Comparison of ENCODE assay signal across 10 mouse cellular contexts in genomic region chr8:6604232-6604804, GRCm38 (mm10).
A peak's percentile ranks its signal among the peaks of the same experiment; 100 is the strongest.
DNase-seq lines count a peak whose midpoint lies in the region; ATAC-seq lines count a peak whose summit lies in the region.
"Had no signal": no experiment of that assay in that cellular context is flagged by ENCODE, and none has a peak within 500 bp of the region (broad histone marks: within the 10 kb centered on the region; RNA-seq: fewer than 3 reads in every experiment).

No protein-coding gene starts in this region.

- H3K27ac ChIP-seq in hindbrain, embryonic 16.5 days (ENCODE audit: low read depth, low read length), result no peak overlapping the region
- no peak overlapping the region for H3K27ac ChIP-seq in midbrain, embryonic 15.5 days
- no peak overlapping the region for H3K27ac ChIP-seq in intestine, embryonic 16.5 days (ENCODE audit: low read length)
- H3K27ac ChIP-seq: limb, embryonic 13.5 days had no signal

- no peaks in the 10 kb centered on the region for H3K27me3 ChIP-seq in hindbrain, embryonic 16.5 days (replicated peaks; ENCODE audit: control insufficient read depth, insufficient read depth, low read length)
- no peaks in the 10 kb centered on the region for H3K27me3 ChIP-seq in midbrain, embryonic 15.5 days (replicated peaks)
- H3K27me3 ChIP-seq in intestine, embryonic 16.5 days (replicated peaks; ENCODE audit: control insufficient read depth, insufficient read depth, low read length), result no peaks in the 10 kb centered on the region
- H3K27me3 ChIP-seq: limb, embryonic 13.5 days had no signal

- no peaks in the 10 kb centered on the region for H3K9me3 ChIP-seq in hindbrain, embryonic 16.5 days (ENCODE audit: control insufficient read depth, low read length)
- H3K9me3 ChIP-seq in midbrain, embryonic 15.5 days, result no peaks in the 10 kb centered on the region
- no peaks in the 10 kb centered on the region for H3K9me3 ChIP-seq in intestine, embryonic 16.5 days (ENCODE audit: control insufficient read depth, low read length)
- H3K9me3 ChIP-seq: limb, embryonic 13.5 days had no signal

- ATAC-seq in hindbrain, embryonic 16.5 days, result peak; percentile 88
- ATAC-seq in midbrain, embryonic 15.5 days (replicated peaks), result 0 out of 2 replicates have a peak, but pooled peaks have one; percentile 58
- no peak for ATAC-seq in intestine, embryonic 16.5 days

- WGBS in hindbrain, embryonic 16.5 days, result 53% methylated on average over 5 of the region's 5 CpGs
- 70% methylated on average over 5 of the region's 5 CpGs for WGBS in midbrain, embryonic 15.5 days
- WGBS in intestine, embryonic 16.5 days, result 75% methylated on average over 5 of the region's 5 CpGs

- no peaks in the 10 kb centered on the region for H3K4me1 ChIP-seq in hindbrain, embryonic 16.5 days (ENCODE audit: control insufficient read depth, insufficient read depth, low read depth, low read length)
- H3K4me1 ChIP-seq in midbrain, embryonic 15.5 days, result peaks cover 8% of the 10 kb centered on the region
- H3K4me1 ChIP-seq in intestine, embryonic 16.5 days (ENCODE audit: control insufficient read depth, insufficient read depth, low read length), result no peaks in the 10 kb centered on the region
- H3K4me1 ChIP-seq: limb, embryonic 13.5 days had no signal

- peak; percentile 2 for DNase-seq in kidney, adult 11 months
- DNase-seq in kidney, postnatal 4 days, result no peak
- peak; percentile 28 for DNase-seq in brain, embryonic 18.5 days (ENCODE audit: low read depth, low spot score)
- no peak for DNase-seq in testis, postnatal 10 days (ENCODE audit: low spot score)
- no peak for DNase-seq in c-Kit-positive CD71-positive TER-119-positive erythroid progenitor cells, embryonic 14.5 days (ENCODE audit: low spot score)
- DNase-seq: lung, postnatal 4 days had no signal

- no peak overlapping the region for H3K4me2 ChIP-seq in hindbrain, embryonic 16.5 days (ENCODE audit: low read length)
- H3K4me2 ChIP-seq in midbrain, embryonic 15.5 days, result no peak overlapping the region
- H3K4me2 ChIP-seq in intestine, embryonic 16.5 days (ENCODE audit: low read depth, low read length), result no peak overlapping the region
- H3K4me2 ChIP-seq: limb, embryonic 13.5 days had no signal

- no peak overlapping the region for H3K4me3 ChIP-seq in hindbrain, embryonic 16.5 days (ENCODE audit: low read length)
- no peak overlapping the region for H3K4me3 ChIP-seq in midbrain, embryonic 15.5 days
- no peak overlapping the region for H3K4me3 ChIP-seq in intestine, embryonic 16.5 days (ENCODE audit: low read length)
- H3K4me3 ChIP-seq: limb, embryonic 13.5 days had no signal

- H3K9ac ChIP-seq in hindbrain, embryonic 16.5 days (ENCODE audit: low read depth, low read length), result no peak overlapping the region
- no peak overlapping the region for H3K9ac ChIP-seq in midbrain, embryonic 15.5 days
- no peak overlapping the region for H3K9ac ChIP-seq in intestine, embryonic 16.5 days (ENCODE audit: low read depth, low read length)
- H3K9ac ChIP-seq: limb, embryonic 13.5 days had no signal

- no peaks in the 10 kb centered on the region for H3K36me3 ChIP-seq in hindbrain, embryonic 16.5 days (ENCODE audit: control insufficient read depth, insufficient read depth, low read length)
- no peaks in the 10 kb centered on the region for H3K36me3 ChIP-seq in midbrain, embryonic 15.5 days (replicated peaks)
- H3K36me3 ChIP-seq in intestine, embryonic 16.5 days (ENCODE audit: control insufficient read depth, insufficient read depth, low read length), result no peaks in the 10 kb centered on the region
- H3K36me3 ChIP-seq: limb, embryonic 13.5 days had no signal

Comparison
In these comparisons a context has a peak if more than half of its experiments do, and no peak if none do; other contexts are left out.
1. DNase-seq: peak in kidney, adult 11 months (single experiment) and brain, embryonic 18.5 days (single experiment); none in kidney, postnatal 4 days (0 of 2), testis, postnatal 10 days (single experiment) and c-Kit-positive CD71-positive TER-119-positive erythroid progenitor cells, embryonic 14.5 days (single experiment).